In genomic region chr1:170545286-170545685, GRCm38 (mm10) we compare ENCODE assay signal across 26 mouse cellular contexts.
"Had no signal": no experiment of that assay in that cellular context is flagged by ENCODE, and none has a peak within 500 bp of the region (broad histone marks: within the 10 kb centered on the region; RNA-seq: fewer than 3 reads in every experiment).

No protein-coding gene starts in this region.

- H3K4me2 ChIP-seq: heart, embryonic 12.5 days; hindbrain, embryonic 12.5 days; hindbrain, embryonic 15.5 days; kidney, embryonic 15.5 days; limb, embryonic 12.5 days; liver, embryonic 12.5 days had no signal

- H3K4me3 ChIP-seq: heart, embryonic 10.5 days; heart, embryonic 12.5 days; hindbrain, embryonic 10.5 days; hindbrain, embryonic 12.5 days; hindbrain, embryonic 15.5 days; kidney, embryonic 15.5 days; left cerebral cortex, adult 2 months; limb, embryonic 10.5 days; limb, embryonic 12.5 days; liver, embryonic 12.5 days had no signal

- H3K4me1 ChIP-seq: hindbrain, embryonic 12.5 days; kidney, embryonic 15.5 days; limb, embryonic 10.5 days; liver, embryonic 12.5 days had no signal

- H3K36me3 ChIP-seq: hindbrain, embryonic 10.5 days; hindbrain, embryonic 15.5 days; kidney, embryonic 15.5 days; limb, embryonic 10.5 days; limb, embryonic 12.5 days; liver, embryonic 12.5 days had no signal

- ATAC-seq: hindbrain, postnatal 0 days; intestine, embryonic 16.5 days; liver, embryonic 12.5 days had no signal

- H3K27ac ChIP-seq: heart, embryonic 10.5 days; hindbrain, embryonic 10.5 days; hindbrain, embryonic 12.5 days; hindbrain, embryonic 15.5 days; hindbrain, postnatal 0 days; kidney, embryonic 15.5 days; kidney, postnatal 0 days; left cerebral cortex, adult 2 months; limb, embryonic 10.5 days; limb, embryonic 12.5 days; liver, embryonic 12.5 days; liver, embryonic 14.5 days had no signal

- H3K27me3 ChIP-seq: heart, embryonic 12.5 days; hindbrain, embryonic 12.5 days; hindbrain, embryonic 15.5 days; kidney, embryonic 15.5 days; limb, embryonic 12.5 days; liver, embryonic 12.5 days had no signal

- H3K9ac ChIP-seq: heart, embryonic 12.5 days; hindbrain, embryonic 12.5 days; hindbrain, embryonic 15.5 days; kidney, embryonic 15.5 days; limb, embryonic 12.5 days; liver, embryonic 12.5 days; liver, embryonic 14.5 days had no signal

- H3K9me3 ChIP-seq: heart, embryonic 10.5 days; hindbrain, embryonic 15.5 days; kidney, embryonic 15.5 days; limb, embryonic 10.5 days; limb, embryonic 12.5 days; liver, embryonic 12.5 days had no signal

- DNase-seq: gastrocnemius, postnatal 14 days; gastrocnemius, postnatal 36 days; heart, adult 18-20 months; heart, postnatal 10 days; heart, postnatal 4 days; kidney, adult 11 months; kidney, adult 2 months; kidney, adult 9 months; kidney, postnatal 14 days; kidney, postnatal 4 days; layer of hippocampus, adult 9-11 months; liver had no signal
